Mouse (Mus musculus): ENCODE measurements around the gene Uqcr11.

DNA sequence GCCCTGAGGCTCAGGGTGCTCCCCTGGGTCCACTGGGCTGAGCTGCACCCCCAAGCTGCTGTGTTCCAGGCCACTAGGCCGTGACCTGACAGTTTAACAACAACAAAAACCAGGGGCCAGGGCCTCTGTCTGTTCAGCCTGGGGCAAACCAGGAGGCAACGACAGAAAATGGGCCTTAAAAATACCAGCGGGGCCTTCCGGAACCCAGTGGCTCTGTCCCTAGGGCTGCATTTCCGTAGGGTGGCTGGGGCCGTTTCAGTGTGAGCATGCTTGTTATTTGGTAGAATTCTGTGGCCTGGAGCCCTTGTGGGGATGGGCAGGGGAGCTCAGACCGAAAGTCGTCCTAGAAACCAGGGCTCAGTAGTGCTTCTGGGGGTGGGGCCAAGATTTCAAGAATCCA is 23.2 kb upstream of the Uqcr11 start:
- no peak for TF ChIP-seq EP300 (optimal IDR thresholded peaks at IDR 0.05)
- TF ChIP-seq CTCF (IDR thresholded peaks at IDR 0.05; ENCODE audit: low read depth), result no peak
